In the genomic region with DNA sequence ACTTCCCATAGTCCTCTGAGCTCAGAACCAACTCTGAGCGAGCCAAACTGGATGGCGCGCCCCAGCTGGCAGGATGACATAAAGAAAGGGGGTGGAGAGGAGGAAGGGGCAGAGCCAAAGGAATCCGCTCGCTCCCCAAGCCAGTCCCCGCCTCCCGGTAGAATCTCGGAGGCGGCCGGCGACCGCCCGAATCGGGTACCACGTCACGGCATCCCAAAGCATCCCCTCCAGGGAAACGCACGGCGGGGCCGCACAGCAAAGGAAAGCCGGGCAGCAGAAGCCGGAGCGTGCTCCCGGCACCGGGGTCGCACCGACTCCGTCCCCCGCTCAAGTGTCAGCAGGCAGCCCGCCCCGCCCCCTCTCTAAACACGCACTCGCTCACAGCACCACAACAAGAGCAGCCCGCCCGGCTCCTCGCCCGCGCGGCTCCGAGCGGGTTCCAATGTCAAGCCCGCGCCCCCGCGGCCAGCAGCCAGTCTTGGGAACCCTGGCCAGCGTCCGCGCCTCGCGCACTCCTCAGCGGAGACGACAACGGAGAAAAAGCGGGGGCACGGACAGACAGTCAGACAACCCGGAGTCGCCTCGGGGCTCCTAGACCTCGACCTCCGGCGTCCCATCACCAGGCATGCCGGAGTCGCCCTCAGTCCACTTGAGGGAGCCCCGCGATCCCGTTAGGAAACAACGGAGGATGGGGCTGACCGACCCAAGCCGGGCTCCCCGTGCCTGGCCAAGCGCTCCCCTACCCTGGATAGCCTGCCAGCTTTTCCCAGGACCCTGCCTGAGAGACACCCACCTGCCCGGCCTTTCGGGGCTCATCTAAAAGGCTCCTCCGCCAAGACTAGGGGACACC, we compare ENCODE assay signal across 8 mouse cellular contexts. TPM values are rescaled to one million over a fixed set of nuclear protein-coding genes. Genes with fewer than 3 reads are reported as not detected.
A peak's percentile ranks its signal among the peaks of the same experiment; 100 is the strongest.
DNase-seq lines count a peak whose midpoint lies in the region; ATAC-seq and TF ChIP-seq lines count a peak whose summit lies in the region.

No protein-coding gene starts in this region.

- H3K9ac ChIP-seq in embryonic facial prominence, embryonic 15.5 days, result peak overlapping the region; percentile 75
- peak overlapping the region; percentile 88 for H3K9ac ChIP-seq in kidney, embryonic 14.5 days (ENCODE audit: low read depth, low read length)
- H3K9ac ChIP-seq in limb, embryonic 14.5 days (ENCODE audit: low read depth, low read length, severe bottlenecking), result peak overlapping the region; percentile 78
- peak overlapping the region; percentile 90 for H3K9ac ChIP-seq in midbrain, embryonic 16.5 days (ENCODE audit: low read depth, low read length)

- H3K9me3 ChIP-seq in embryonic facial prominence, embryonic 15.5 days (replicated peaks), result no peaks in the 10 kb centered on the region
- no peaks in the 10 kb centered on the region for H3K9me3 ChIP-seq in kidney, embryonic 14.5 days (ENCODE audit: control insufficient read depth, low read length)
- H3K9me3 ChIP-seq in limb, embryonic 14.5 days (ENCODE audit: control insufficient read depth, low read length), result no peaks in the 10 kb centered on the region
- no peaks in the 10 kb centered on the region for H3K9me3 ChIP-seq in midbrain, embryonic 16.5 days (replicated peaks; ENCODE audit: control insufficient read depth, low read length, poor library complexity, severe bottlenecking)

- peak overlapping the region; percentile 77 for H3K27ac ChIP-seq in bone marrow macrophage, adult 2 months (ENCODE audit: insufficient read depth, low read depth, low read length)
- peak overlapping the region; percentile 92 for H3K27ac ChIP-seq in embryonic facial prominence, embryonic 15.5 days (replicated peaks)
- H3K27ac ChIP-seq in kidney, embryonic 14.5 days (ENCODE audit: low read depth, low read length), result peak overlapping the region; percentile 96
- H3K27ac ChIP-seq in limb, embryonic 14.5 days (replicated peaks; ENCODE audit: low read depth, low read length), result peak overlapping the region; percentile 95
- peak overlapping the region; percentile 95 for H3K27ac ChIP-seq in midbrain, embryonic 16.5 days (ENCODE audit: low read length)

- peak; percentile 49 for ATAC-seq in embryonic facial prominence, embryonic 15.5 days (ENCODE audit: insufficient number of reproducible peaks, low FRiP score, low TSS enrichment, low read depth)
- ATAC-seq in kidney, embryonic 14.5 days (ENCODE audit: low FRiP score, low TSS enrichment), result peak; percentile 75
- peak; percentile 52 for ATAC-seq in limb, embryonic 14.5 days (ENCODE audit: low FRiP score, low read depth)
- peak; percentile 84 for ATAC-seq in midbrain, embryonic 16.5 days

- H3K27me3 ChIP-seq in embryonic facial prominence, embryonic 15.5 days, result no peaks in the 10 kb centered on the region
- H3K27me3 ChIP-seq in kidney, embryonic 14.5 days (ENCODE audit: control insufficient read depth, insufficient read depth, low read length), result no peaks in the 10 kb centered on the region
- H3K27me3 ChIP-seq in limb, embryonic 14.5 days (ENCODE audit: control insufficient read depth, insufficient read depth, low read length), result no peaks in the 10 kb centered on the region
- H3K27me3 ChIP-seq in midbrain, embryonic 16.5 days (ENCODE audit: control insufficient read depth, insufficient read depth, low read depth, low read length), result no peaks in the 10 kb centered on the region

- peak overlapping the region; percentile 68 for H3K4me3 ChIP-seq in bone marrow macrophage, adult 2 months (ENCODE audit: insufficient read depth, low read length)
- H3K4me3 ChIP-seq in embryonic facial prominence, embryonic 15.5 days (replicated peaks), result peak overlapping the region; percentile 96
- peak overlapping the region; percentile 97 for H3K4me3 ChIP-seq in kidney, embryonic 14.5 days (ENCODE audit: low read length)
- peak overlapping the region; percentile 98 for H3K4me3 ChIP-seq in limb, embryonic 14.5 days (replicated peaks; ENCODE audit: low read length)
- H3K4me3 ChIP-seq in midbrain, embryonic 16.5 days (ENCODE audit: low read depth, low read length), result peak overlapping the region; percentile 95

- peak overlapping the region; percentile 66 for H3K4me2 ChIP-seq in embryonic facial prominence, embryonic 15.5 days (replicated peaks)
- H3K4me2 ChIP-seq in kidney, embryonic 14.5 days (replicated peaks; ENCODE audit: low read depth, low read length), result peak overlapping the region; percentile 54
- peak overlapping the region; percentile 78 for H3K4me2 ChIP-seq in limb, embryonic 14.5 days (replicated peaks; ENCODE audit: low read depth, low read length, severe bottlenecking)
- peak overlapping the region; percentile 83 for H3K4me2 ChIP-seq in midbrain, embryonic 16.5 days (ENCODE audit: low read length)

- peak; percentile 64 to 70 for DNase-seq in B cell, adult 2 months
- DNase-seq in heart, adult 9 months (ENCODE audit: low spot score in 2 of 2), result peak; percentile 79 to 82
- DNase-seq in limb, embryonic 14.5 days (ENCODE audit: low spot score), result peak; percentile 84
- peak; percentile 74 to 80 for DNase-seq in spleen, postnatal 10 days (ENCODE audit: low spot score in 2 of 2)

- peaks cover 6% of the 10 kb centered on the region for H3K4me1 ChIP-seq in bone marrow macrophage, adult 2 months (ENCODE audit: control insufficient read depth, insufficient read depth, low read length)
- H3K4me1 ChIP-seq in embryonic facial prominence, embryonic 15.5 days, result peaks cover 19% of the 10 kb centered on the region
- H3K4me1 ChIP-seq in kidney, embryonic 14.5 days (ENCODE audit: control insufficient read depth, insufficient read depth, low read length), result peaks cover 15% of the 10 kb centered on the region
- H3K4me1 ChIP-seq in limb, embryonic 14.5 days (ENCODE audit: control insufficient read depth, insufficient read depth, low read length), result peaks cover 13% of the 10 kb centered on the region
- peaks cover 28% of the 10 kb centered on the region for H3K4me1 ChIP-seq in midbrain, embryonic 16.5 days (ENCODE audit: control insufficient read depth, insufficient read depth, low read length)

- peaks cover 7% of the 10 kb centered on the region for H3K36me3 ChIP-seq in embryonic facial prominence, embryonic 15.5 days
- H3K36me3 ChIP-seq in kidney, embryonic 14.5 days (ENCODE audit: control insufficient read depth, insufficient read depth, low read length), result peaks cover 31% of the 10 kb centered on the region; the same call in 1 of the 2 replicates
- peaks cover 32% of the 10 kb centered on the region for H3K36me3 ChIP-seq in limb, embryonic 14.5 days (ENCODE audit: control insufficient read depth, insufficient read depth, low read length)
- no peaks in the 10 kb centered on the region for H3K36me3 ChIP-seq in midbrain, embryonic 16.5 days (ENCODE audit: control insufficient read depth, insufficient read depth, low read length)

- no peak for TF ChIP-seq CTCF in bone marrow macrophage, adult 2 months (IDR thresholded peaks at IDR 0.05; ENCODE audit: low read depth, low read length)

- WGBS in embryonic facial prominence, embryonic 15.5 days, result under 1% methylated on average over 74 of the region's 74 CpGs
- WGBS in kidney, embryonic 14.5 days, result under 1% methylated on average over 74 of the region's 74 CpGs
- under 1% methylated on average over 65 of the region's 74 CpGs for WGBS in limb, embryonic 14.5 days
- WGBS in midbrain, embryonic 16.5 days, result under 1% methylated on average over 68 of the region's 74 CpGs

- no peak for TF ChIP-seq POLR2A in bone marrow macrophage, adult 2 months (IDR thresholded peaks at IDR 0.05; ENCODE audit: borderline replicate concordance, low read depth, low read length)
- TF ChIP-seq POLR2A in limb, embryonic 14.5 days (IDR thresholded peaks at IDR 0.05; ENCODE audit: borderline replicate concordance, extremely low read depth, insufficient read depth, insufficient read length), result 0 out of 2 replicates have a peak, but pooled peaks have one; percentile 42

RNA-seq across cellular contexts. Expression of a gene that starts 0.7 kb away (rescaled TPM):
- 30.1 and 33.8 TPM in 2 replicates for polyA plus RNA-seq in bone marrow macrophage, adult 2 months (2012; ENCODE audit: insufficient read depth, insufficient read length, missing spikeins)
- 25.8 and 26.7 TPM in 2 replicates for polyA plus RNA-seq in embryonic facial prominence, embryonic 15.5 days (2015; fragmentation: Nextera tagmentation; extraction: Ambion mirVana)
- 29.3 and 47.8 TPM in 2 replicates for polyA plus RNA-seq in kidney, embryonic 14.5 days (2014; fragmentation: Nextera tagmentation; extraction: Ambion mirVana)
- polyA plus RNA-seq in limb, embryonic 14.5 days (2012; rRNA removed), result 46.4 and 50.3 TPM in 2 replicates
- 32.0 and 40.9 TPM in 2 replicates for polyA plus RNA-seq in limb, embryonic 14.5 days (2014; fragmentation: Nextera tagmentation; extraction: Ambion mirVana)
- polyA plus RNA-seq in midbrain, embryonic 16.5 days (2015; fragmentation: Nextera tagmentation; extraction: Ambion mirVana), result 38.8 and 40.0 TPM in 2 replicates

RNA-seq across cellular contexts. Expression of a gene that starts 47.0 kb away (rescaled TPM):
- 16.1 and 17.3 TPM in 2 replicates for polyA plus RNA-seq in bone marrow macrophage, adult 2 months (2012; ENCODE audit: insufficient read depth, insufficient read length, missing spikeins)
- 55.3 and 56.1 TPM in 2 replicates for polyA plus RNA-seq in embryonic facial prominence, embryonic 15.5 days (2015; fragmentation: Nextera tagmentation; extraction: Ambion mirVana)
- polyA plus RNA-seq in kidney, embryonic 14.5 days (2014; fragmentation: Nextera tagmentation; extraction: Ambion mirVana), result 50.3 and 81.3 TPM in 2 replicates
- polyA plus RNA-seq in limb, embryonic 14.5 days (2012; rRNA removed), result 35.4 and 42.1 TPM in 2 replicates
- polyA plus RNA-seq in limb, embryonic 14.5 days (2014; fragmentation: Nextera tagmentation; extraction: Ambion mirVana), result 68.5 and 76.8 TPM in 2 replicates
- 43.5 and 47.5 TPM in 2 replicates for polyA plus RNA-seq in midbrain, embryonic 16.5 days (2015; fragmentation: Nextera tagmentation; extraction: Ambion mirVana)

Comparison
In these comparisons a context has a peak if more than half of its experiments do, and no peak if none do; other contexts are left out.
1. Peak in every context shown above with its lines: DNase-seq, ATAC-seq, H3K4me3 ChIP-seq and H3K27ac ChIP-seq.